Mouse (Mus musculus) testis, adult 2 months (tissue): ENCODE measurements at regions not wholly inside any gene's neighbourhood (a gene's known extent, or its start where the extent isn't known, plus 50 kb on each side); places are given as distances from the start of the nearest gene placed in this dataset.

Source experiments
- CTCF ChIP-seq: fragments of 200-500 bp; IDR thresholded peaks from 2 replicates; pipeline ENCODE4 v1.5.1; 2012; ENCODE audit warnings: low read depth, mild to moderate bottlenecking, inconsistent platforms, low read length, moderate library complexity; ENCODE audit not compliant: control insufficient read depth, insufficient read depth, insufficient replicate concordance
- POLR2A ChIP-seq: fragments of 200-500 bp; IDR thresholded peaks from 2 replicates; pipeline ENCODE4 v1.6.1; 2012; ENCODE audit warnings: low read depth, mild to moderate bottlenecking, inconsistent platforms, low read length, moderate library complexity; ENCODE audit not compliant: control insufficient read depth

DNA sequence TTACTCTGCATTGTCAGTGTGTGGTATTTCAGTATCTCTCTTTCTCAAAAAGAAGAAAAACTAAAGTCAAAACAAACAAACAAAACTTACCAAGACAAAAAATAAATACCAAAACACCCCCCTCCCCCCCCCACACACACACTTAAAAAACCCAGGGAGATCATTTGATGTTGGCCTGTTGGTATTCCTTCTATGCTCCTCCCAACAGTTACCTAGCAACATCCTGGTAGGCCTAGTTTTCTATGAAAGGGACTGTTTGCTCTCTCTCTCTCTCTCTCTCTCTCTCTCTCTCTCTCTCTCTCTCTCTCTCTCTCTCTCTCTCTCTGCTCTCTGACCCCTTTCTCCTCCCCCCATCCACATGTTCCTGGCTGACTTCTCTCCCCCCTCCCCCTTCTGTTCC lies 71.0 kb upstream of the Adcy2 start:
- TF ChIP-seq POLR2A (no peak), CTCF (no peak)
